Mouse (Mus musculus) right cerebral cortex, adult 2 months (tissue): ENCODE results near the gene Cytl1.

Source experiments
- DNase-seq, 2 experiments: peaks; one replicate each; pipeline ENCODE4 v3.0.0; 2021 to 2022; ENCODE audit warnings: low spot score in 2 of 2

Gene Cytl1

GRCm38 (mm10) chr5:37769031-37769430, 33.7 kb downstream of the Cytl1 start:
- peak; percentile 49 to 78 for DNase-seq

GRCm38 (mm10) chr5:37770870-37771269, 35.6 kb downstream of the Cytl1 start:
- no peak for DNase-seq

GRCm38 (mm10) chr5:37774011-37774410, 38.7 kb downstream of the Cytl1 start:
- DNase-seq, result no peak

- DNase-seq, result no peak
Observed at GRCm38 (mm10) chr5:37775681-37776080, 40.4 kb downstream of the Cytl1 start.

- DNase-seq, result no peak
Observed at GRCm38 (mm10) chr5:37783306-37783705, 48.0 kb downstream of the Cytl1 start.

GRCm38 (mm10) chr5:37784847-37785391, 49.6 kb downstream of the Cytl1 start:
- DNase-seq, result no peak
